Mouse (Mus musculus) heart, postnatal 0 days (tissue): ENCODE measurements around the gene Fam178b. TPM values are rescaled to one million over a fixed set of nuclear protein-coding genes. Genes with fewer than 3 reads are reported as not detected.

Experiments
- ATAC-seq: fragments of 200-750 bp; cut with Nextera tagmentation; 2 replicates; pipeline ENCODE4 v1.8.0; 2017; ENCODE audit warnings: low read depth, moderate number of reproducible peaks, moderate library complexity; ENCODE audit not compliant: insufficient read depth
- DNase-seq: peaks from one replicate; pipeline ENCODE4 v3.0.0-alpha.2; 2016; ENCODE audit warnings: low spot score
- H3K27ac ChIP-seq: fragments of 300-500 bp; sonication (generic); 2 replicates; pipeline ENCODE4 v1.5.1; 2014; ENCODE audit warnings: low read depth, mild to moderate bottlenecking
- H3K27me3 ChIP-seq: fragments of 300-500 bp; sonication (generic); 2 replicates; pipeline ENCODE4 v1.6.1; 2014; ENCODE audit warnings: low read length, mixed read lengths; ENCODE audit not compliant: control insufficient read depth, insufficient read depth
- H3K36me3 ChIP-seq: fragments of 300-500 bp; sonication (generic); replicated peaks from 2 replicates; pipeline ENCODE4 v1.6.1; 2014; ENCODE audit warnings: low read length, mixed read lengths; ENCODE audit not compliant: control insufficient read depth, insufficient read depth
- H3K4me1 ChIP-seq: fragments of 300-500 bp; sonication (generic); 2 replicates; pipeline ENCODE4 v1.6.1; 2014; ENCODE audit warnings: antibody characterized with exemption; ENCODE audit not compliant: control insufficient read depth, insufficient read depth
- H3K4me2 ChIP-seq: fragments of 300-500 bp; sonication (generic); 2 replicates; pipeline ENCODE4 v1.6.1; 2014; ENCODE audit warnings: low read depth, mild to moderate bottlenecking, low read length, moderate library complexity
- H3K4me3 ChIP-seq: fragments of 300-500 bp; sonication (generic); 2 replicates; pipeline ENCODE4 v1.5.1; 2014; ENCODE audit warnings: low read depth, low read length
- H3K9ac ChIP-seq: fragments of 300-500 bp; sonication (generic); replicated peaks from 2 replicates; pipeline ENCODE4 v1.6.1; 2014; ENCODE audit warnings: low read depth, low read length, mixed read lengths
- H3K9me3 ChIP-seq: fragments of 300-500 bp; sonication (generic); replicated peaks from 2 replicates; pipeline ENCODE4 v1.6.1; 2016; ENCODE audit warnings: low read length; ENCODE audit not compliant: control insufficient read depth
- CTCF ChIP-seq: IDR thresholded peaks from 2 replicates; pipeline ENCODE4 v1.5.1; 2016; ENCODE audit warnings: antibody characterized with exemption, control low read depth, low read depth
- EP300 ChIP-seq: IDR thresholded peaks from 2 replicates; pipeline ENCODE4 v1.6.1; 2016; ENCODE audit warnings: antibody characterized with exemption, low read depth
- WGBS: fragments of 180-500 bp; shearing (Covaris S2); extraction: QIAGEN DNeasy Blood & Tissue Kit; methylation state at CpG from one replicate; pipeline ENCODE4 v1.1.7; 2014; 5-methylcytosine and 5-hydroxymethylcytosine counted together
- polyA plus RNA-seq: library from polyadenylated mRNA; unstranded; fragments of >200 nt; fragmentation: Nextera tagmentation; extraction: Ambion mirVana; gene quantifications from 2 replicates; pipeline ENCODE4 v1.2.1, GENCODE M21; 2015
- total RNA-seq: library from RNA; depleted of rRNA; stranded (reverse); fragments of >200 nt; gene quantifications from 2 replicates; pipeline ENCODE4 v1.2.3, GENCODE M21; 2014; ENCODE audit warnings: low replicate concordance

Fam178b gene
- total and polyA plus RNA-seq, 2 experiments from 2014 or later: 0.81 TPM; not detected in 1

GRCm38 (mm10) chr1:36536397-36536728 lies 146.6 kb downstream of the Fam178b start:
- DNase-seq (no peak), ATAC-seq (no peak)
- Histone ChIP-seq H3K27ac (peak overlapping the region; percentile 96), H3K4me3 (no peak overlapping the region), H3K36me3 (peaks cover 23% of the 10 kb centered on the region), H3K9ac (no peak overlapping the region), H3K27me3 (no peaks in the 10 kb centered on the region), H3K9me3 (no peaks in the 10 kb centered on the region), H3K4me1 (peaks cover 48% of the 10 kb centered on the region), H3K4me2 (no peak overlapping the region)
- no peak for TF ChIP-seq EP300
- TF ChIP-seq CTCF: no peak
- WGBS: 24% methylated on average over 8 of the region's 8 CpGs

DNA sequence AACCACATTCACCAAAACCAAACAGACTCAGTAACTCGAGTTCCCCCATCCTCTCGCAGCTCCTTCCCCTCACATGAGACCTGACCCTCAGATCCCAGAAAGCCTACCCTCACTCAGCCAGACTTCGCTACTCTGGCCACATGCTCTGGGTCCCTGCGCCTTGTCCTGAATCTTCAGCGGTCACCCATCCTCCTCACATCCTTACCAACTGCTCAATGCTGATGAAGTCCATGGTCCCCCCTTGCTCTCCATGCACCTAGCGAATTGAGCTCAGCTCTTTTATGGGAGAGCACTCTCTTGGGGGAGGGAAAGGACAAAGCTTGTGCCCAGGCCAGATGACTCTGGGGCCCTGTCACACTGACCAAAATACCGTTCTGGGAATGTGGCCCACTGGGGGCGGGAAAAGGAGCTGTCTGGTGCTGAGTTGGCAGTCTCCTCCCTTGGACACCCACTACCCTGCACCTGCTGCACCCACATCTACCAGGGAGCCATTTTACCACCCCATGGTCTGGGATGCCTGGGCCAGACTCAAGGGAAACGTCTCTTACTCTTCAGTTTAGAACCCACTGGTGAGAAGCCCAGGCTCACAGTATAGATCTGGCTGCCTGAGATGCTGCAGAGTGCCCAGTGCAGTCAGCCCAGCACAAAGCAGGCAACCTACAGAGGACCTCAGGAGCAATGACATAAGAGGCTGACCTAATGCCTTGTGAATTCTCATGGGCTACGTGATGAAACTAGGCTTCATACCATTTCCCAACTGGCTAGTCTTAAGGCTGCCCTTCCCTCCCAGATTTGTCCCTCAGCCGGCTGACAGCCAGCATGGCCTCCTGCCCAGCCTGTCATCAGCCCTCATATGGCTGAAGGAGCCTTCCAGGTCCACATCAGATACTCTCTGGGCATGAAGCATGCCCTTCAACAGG lies 147.2 kb downstream of the Fam178b start:
- Histone ChIP-seq H3K27ac (peak overlapping the region; percentile 96), H3K9ac (peak overlapping the region; percentile 40)

GRCm38 (mm10) chr1:36534595-36535058 lies 148.4 kb downstream of the Fam178b start:
- no peak for ATAC-seq
- 35% methylated on average over 6 of the region's 6 CpGs for WGBS
- peak overlapping the region; percentile 96 for H3K27ac ChIP-seq
- H3K36me3 ChIP-seq: peaks cover 11% of the 10 kb centered on the region
- TF ChIP-seq EP300: no peak
- TF ChIP-seq CTCF: peak; percentile 44
- no peaks in the 10 kb centered on the region for H3K9me3 ChIP-seq
- H3K27me3 ChIP-seq: no peaks in the 10 kb centered on the region
- peaks cover 48% of the 10 kb centered on the region for H3K4me1 ChIP-seq
- H3K4me3 ChIP-seq: peak overlapping the region; percentile 8; the same call in 1 of the 2 replicates
- peak overlapping the region; percentile 40; the same call in 1 of the 2 replicates for H3K9ac ChIP-seq
- peak overlapping the region; percentile 44 for H3K4me2 ChIP-seq
- DNase-seq: peak; percentile 68

More for the DNA sequence above, 147.2 kb downstream of the Fam178b start:
- peak overlapping the region; percentile 44 for H3K4me2 ChIP-seq
- H3K36me3 ChIP-seq: peaks cover 19% of the 10 kb centered on the region
- 52% methylated on average over 11 of the region's 11 CpGs for WGBS
- DNase-seq (peak; percentile 86), ATAC-seq (peak; percentile 59)
- no peak overlapping the region for H3K4me3 ChIP-seq
- H3K4me1 ChIP-seq: peaks cover 48% of the 10 kb centered on the region
- H3K9me3 ChIP-seq: no peaks in the 10 kb centered on the region
- H3K27me3 ChIP-seq: no peaks in the 10 kb centered on the region
- TF ChIP-seq EP300 (peak; percentile 68), CTCF (peak; percentile 5; the same call in 1 of the 2 replicates)

DNA sequence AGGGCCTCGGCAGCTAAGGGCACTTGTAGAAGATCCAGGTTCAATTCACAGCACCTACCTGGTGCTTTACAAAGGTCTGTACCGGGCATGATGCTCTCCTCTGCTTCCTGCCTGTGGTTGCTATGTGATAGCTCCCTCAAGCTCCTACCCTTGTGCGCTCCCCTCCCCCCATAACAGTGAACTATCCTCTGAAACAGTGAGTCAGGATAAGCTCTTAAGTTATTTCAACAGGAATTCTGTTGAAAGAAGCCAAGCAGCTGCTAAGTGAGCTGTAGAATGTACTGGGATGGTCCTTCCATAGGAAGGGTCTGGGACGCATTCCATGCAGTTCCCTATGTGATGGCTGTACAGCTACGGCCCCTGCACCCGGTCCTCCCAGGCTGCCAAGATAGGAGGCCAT lies 149.4 kb downstream of the Fam178b start:
- Histone ChIP-seq H3K4me1 (peaks cover 46% of the 10 kb centered on the region), H3K9ac (0 out of 2 replicates have a peak overlapping the region, but pooled peaks have one; percentile 4), H3K27ac (peak overlapping the region; percentile 96), H3K27me3 (no peaks in the 10 kb centered on the region), H3K4me3 (0 out of 2 replicates have a peak overlapping the region, but pooled peaks have one; percentile 4), H3K9me3 (no peaks in the 10 kb centered on the region), H3K4me2 (peak overlapping the region; percentile 44; the same call in 1 of the 2 replicates), H3K36me3 (peaks cover 9% of the 10 kb centered on the region)
- no peak for ATAC-seq
- no peak for DNase-seq
- WGBS: 62% methylated on average over 6 of the region's 6 CpGs
- TF ChIP-seq CTCF (no peak), EP300 (no peak)

GRCm38 (mm10) chr1:36531461-36531860 lies 151.5 kb downstream of the Fam178b start:
- peak overlapping the region; percentile 44 for H3K27ac ChIP-seq
- DNase-seq (no peak), ATAC-seq (no peak)
- H3K4me1 ChIP-seq: peaks cover 36% of the 10 kb centered on the region
- H3K27me3 ChIP-seq: no peaks in the 10 kb centered on the region
- no peaks in the 10 kb centered on the region for H3K9me3 ChIP-seq
- WGBS: 57% methylated on average over 12 of the region's 12 CpGs
- no peak overlapping the region for H3K4me3 ChIP-seq
- TF ChIP-seq EP300: no peak
- no peak for TF ChIP-seq CTCF
- H3K36me3 ChIP-seq: peaks cover 14% of the 10 kb centered on the region; the same call in 1 of the 2 replicates
- H3K9ac ChIP-seq: no peak overlapping the region
- no peak overlapping the region for H3K4me2 ChIP-seq
